Mouse (Mus musculus) thymus, postnatal 14 days (tissue): ENCODE data around the gene 1700113H08Rik.

ENCODE experiments used
- DNase-seq: peaks from one replicate; pipeline ENCODE4 v3.0.0; 2021

1700113H08Rik gene

DNA sequence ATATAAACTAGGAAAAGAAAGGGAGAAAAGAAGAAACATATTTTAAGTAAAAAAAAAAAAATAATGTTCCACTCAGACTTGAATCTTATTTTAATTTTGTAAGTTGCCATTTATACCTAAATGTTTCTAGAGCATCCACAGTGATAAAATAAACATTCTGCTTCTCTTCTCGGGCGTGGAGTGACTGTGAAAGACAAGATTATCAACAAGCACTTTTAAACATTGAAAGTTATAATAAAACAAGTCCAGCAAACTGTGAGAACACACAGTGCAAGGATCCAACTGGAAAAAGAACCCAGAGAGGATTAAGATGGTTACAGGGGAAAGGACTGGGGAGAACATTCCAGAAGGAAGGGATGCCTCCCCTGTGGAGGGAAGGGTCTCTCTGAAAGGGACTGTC is 155.0 kb downstream of the 1700113H08Rik start:
- DNase-seq = no peak

DNA sequence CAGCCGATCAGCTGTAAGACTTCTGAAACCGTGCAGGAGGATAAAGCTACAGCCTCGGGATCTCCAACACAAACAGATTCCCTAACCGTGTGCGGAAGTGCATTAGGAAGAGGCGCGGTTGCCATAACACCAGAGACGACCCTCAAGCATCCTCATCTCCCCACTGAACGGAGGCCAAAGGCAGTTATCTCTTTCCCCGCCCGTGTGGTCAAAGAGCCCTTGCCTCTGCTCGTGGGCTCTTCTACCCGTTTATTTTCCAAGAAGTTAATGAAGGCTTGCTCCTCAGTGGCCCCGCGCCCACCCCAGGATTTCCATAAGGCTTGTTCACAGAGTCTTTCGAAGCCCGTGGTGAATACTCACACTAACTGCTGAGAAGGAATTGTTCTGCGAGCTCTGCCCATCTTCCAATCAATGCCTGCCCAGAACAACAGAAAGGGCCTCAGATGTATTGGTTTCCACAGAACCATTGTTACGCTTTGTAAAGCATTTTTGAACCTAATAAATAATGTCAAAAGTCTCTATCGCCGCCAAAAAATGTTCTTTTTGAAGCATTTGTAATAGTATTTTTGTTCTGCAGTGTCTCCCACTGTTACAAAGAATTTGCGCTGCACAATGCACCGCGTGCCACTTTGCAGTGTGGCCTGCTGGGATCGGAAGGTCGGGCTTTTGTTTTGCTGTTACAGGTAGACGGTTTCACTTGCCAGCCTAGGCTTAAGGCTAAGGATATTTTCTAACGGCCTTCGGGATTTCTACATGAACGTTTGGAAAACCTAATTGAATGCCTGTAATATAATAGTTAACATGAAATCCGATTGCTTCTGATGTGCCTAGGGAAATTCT is 172.4 kb downstream of the 1700113H08Rik start:
- no peak for DNase-seq

- DNase-seq = no peak
Measured at GRCm38 (mm10) chr10:87239332-87240008, 181.6 kb downstream of the 1700113H08Rik start.

GRCm38 (mm10) chr10:87271724-87272123 is 213.9 kb downstream of the 1700113H08Rik start:
- no peak for DNase-seq

- no peak for DNase-seq
Measured at GRCm38 (mm10) chr10:87272133-87272622, 214.3 kb downstream of the 1700113H08Rik start.

- DNase-seq = no peak
Measured at GRCm38 (mm10) chr10:87275075-87275474, 217.2 kb downstream of the 1700113H08Rik start.
